Mouse (Mus musculus) CH12.LX (cell line): ENCODE data around the gene Tkt. TPM values are rescaled to one million over a fixed set of nuclear protein-coding genes. Genes with fewer than 3 reads are reported as not detected.

Source experiments
- DNase-seq: peaks from one replicate; pipeline ENCODE4 v3.0.0-alpha.2; 2013; ENCODE audit errors: extremely low read depth
- H3K27ac ChIP-seq: 2 replicates; pipeline ENCODE4 v1.5.1; 2012; ENCODE audit warnings: low read depth, mild to moderate bottlenecking, control low read depth, moderate library complexity; ENCODE audit not compliant: insufficient read depth
- H3K27me3 ChIP-seq: replicated peaks from 2 replicates; pipeline ENCODE3; 2012; ENCODE audit warnings: inconsistent platforms
- H3K36me3 ChIP-seq, 2 experiments: replicated peaks in 1 of 2; 2 replicates each; pipeline versions ENCODE3 to v1.6.1; 2012; ENCODE audit warnings: inconsistent platforms in 1 of 2, low read length in 1 of 2, mild to moderate bottlenecking in 1 of 2, mixed read lengths in 1 of 2, moderate library complexity in 1 of 2; ENCODE audit not compliant: control insufficient read depth in 1 of 2, insufficient read depth in 1 of 2
- H3K4me1 ChIP-seq, 2 experiments: 2 replicates each; pipeline ENCODE4 v1.6.1; 2012; ENCODE audit warnings: inconsistent platforms in 1 of 2, moderate library complexity in 1 of 2; ENCODE audit not compliant: insufficient read depth in 2 of 2, control insufficient read depth in 1 of 2
- H3K4me2 ChIP-seq: 2 replicates; pipeline ENCODE4 v1.6.1; 2012; ENCODE audit warnings: low read depth, mild to moderate bottlenecking, control low read depth; ENCODE audit not compliant: poor library complexity, insufficient read depth, severe bottlenecking
- H3K4me3 ChIP-seq, 3 experiments: fragments of 150-350 bp in 1 of 3; sonication (generic) in 1 of 3; replicated peaks in 1 of 3; 2 replicates each; pipeline versions ENCODE3 to v1.5.1; 2011 to 2012; ENCODE audit warnings: low read depth in 2 of 3, low read length in 2 of 3, mild to moderate bottlenecking in 2 of 3, moderate library complexity in 2 of 3, control low read depth in 1 of 3, improper control_type of control experiment in 1 of 3, inconsistent platforms in 1 of 3, mixed read lengths in 1 of 3; ENCODE audit not compliant: poor library complexity in 1 of 3
- H3K79me2 ChIP-seq: replicated peaks from 2 replicates; pipeline ENCODE4 v1.6.1; 2012; ENCODE audit warnings: mild to moderate bottlenecking, moderate library complexity; ENCODE audit not compliant: control insufficient read depth, poor library complexity, insufficient read depth, severe bottlenecking; ENCODE audit errors: extremely low read depth
- H3K9ac ChIP-seq: 2 replicates; pipeline ENCODE4 v1.6.1; 2012; ENCODE audit warnings: low read depth, mild to moderate bottlenecking, control low read depth, moderate library complexity; ENCODE audit not compliant: insufficient read depth
- H3K9me3 ChIP-seq: replicated peaks from 2 replicates; pipeline ENCODE3; 2012; ENCODE audit warnings: low read length, inconsistent platforms, mixed read lengths
- BHLHE40 ChIP-seq: IDR thresholded peaks from 2 replicates; pipeline ENCODE4 v1.6.1; 2011; ENCODE audit warnings: mild to moderate bottlenecking, low read depth, low read length, improper control_type of control experiment
- CTCF ChIP-seq, 2 experiments: IDR thresholded peaks in 1 of 2; conservative IDR thresholded peaks in 1 of 2; 2 replicates each; pipeline ENCODE4 v1.5.1; 2011 to 2012; ENCODE audit warnings: low read depth in 2 of 2, low read length in 2 of 2, improper control_type of control experiment in 1 of 2, inconsistent platforms in 1 of 2, mild to moderate bottlenecking in 1 of 2, moderate library complexity in 1 of 2
- E2F4 ChIP-seq: IDR thresholded peaks from 2 replicates; pipeline ENCODE4 v1.6.1; 2011; ENCODE audit warnings: low read depth, low read length, improper control_type of control experiment; ENCODE audit not compliant: insufficient replicate concordance
- HCFC1 ChIP-seq: IDR thresholded peaks from 2 replicates; pipeline ENCODE4 v1.6.1; 2012; ENCODE audit warnings: low read depth, mild to moderate bottlenecking, inconsistent platforms, low read length, improper control_type of control experiment
- IRF4 ChIP-seq: IDR thresholded peaks from 2 replicates; pipeline ENCODE4 v1.6.1; 2014; ENCODE audit warnings: low read depth, mild to moderate bottlenecking, inconsistent platforms, low read length, improper control_type of control experiment
- MAFK ChIP-seq: IDR thresholded peaks from 2 replicates; pipeline ENCODE4 v1.6.1; 2011; ENCODE audit warnings: low read length, improper control_type of control experiment; ENCODE audit not compliant: insufficient replicate concordance
- MAZ ChIP-seq: IDR thresholded peaks from 2 replicates; pipeline ENCODE4 v1.6.1; 2012; ENCODE audit warnings: low read depth, mild to moderate bottlenecking, inconsistent platforms, low read length, improper control_type of control experiment, moderate library complexity
- MEF2A ChIP-seq: IDR thresholded peaks from 2 replicates; pipeline ENCODE4 v1.6.1; 2014; ENCODE audit warnings: low read depth, mild to moderate bottlenecking, inconsistent platforms, low read length, improper control_type of control experiment, borderline replicate concordance
- MYC ChIP-seq: IDR thresholded peaks from 2 replicates; pipeline ENCODE4 v1.6.1; 2011; ENCODE audit warnings: low read depth, mild to moderate bottlenecking, improper control_type of control experiment, low read length
- NELFE ChIP-seq: IDR thresholded peaks from 2 replicates; pipeline ENCODE4 v1.6.1; 2011; ENCODE audit warnings: low read depth, low read length, improper control_type of control experiment
- PAX5 ChIP-seq: IDR thresholded peaks from 2 replicates; pipeline ENCODE4 v1.6.1; 2012; ENCODE audit warnings: low read length, inconsistent platforms, mixed read lengths
- POLR2A ChIP-seq: IDR thresholded peaks from 2 replicates; pipeline ENCODE4 v1.6.1; 2011; ENCODE audit warnings: low read depth, mild to moderate bottlenecking, improper control_type of control experiment, low read length
- RAD21 ChIP-seq: IDR thresholded peaks from 2 replicates; pipeline ENCODE4 v1.6.1; 2011; ENCODE audit warnings: low read depth, mild to moderate bottlenecking, low read length, improper control_type of control experiment, moderate library complexity
- TBP ChIP-seq: conservative IDR thresholded peaks from 2 replicates; pipeline ENCODE4 v1.6.1; 2011; ENCODE audit warnings: low read depth, low read length, improper control_type of control experiment
- TCF12 ChIP-seq: IDR thresholded peaks from 2 replicates; pipeline ENCODE4 v1.6.1; 2014; ENCODE audit warnings: low read depth, mild to moderate bottlenecking, inconsistent platforms, low read length, improper control_type of control experiment
- USF1 ChIP-seq: IDR thresholded peaks from 2 replicates; pipeline ENCODE4 v1.6.1; 2014; ENCODE audit warnings: low read depth, mild to moderate bottlenecking, inconsistent platforms, low read length, improper control_type of control experiment
- ZNF384 ChIP-seq: IDR thresholded peaks from 2 replicates; pipeline ENCODE4 v1.6.1; 2012; ENCODE audit warnings: low read depth, low read length, improper control_type of control experiment, inconsistent platforms
- dilution Hi-C: fragments of 300-500 bp; cut with MboI; formaldehyde crosslinking; loops from 2 replicates; pipeline ENCODE4 v1.14.3; 2020; ENCODE audit warnings: low sequenced_read_pairs; ENCODE audit not compliant: extremely low pct_unique_long_range_greater_than_20kb, extremely low pct_ligation_motif_present
- in situ Hi-C: fragments of 300-500 bp; cut with MboI; formaldehyde crosslinking; loops from 3 replicates; pipeline ENCODE4 v1.14.3; 2019; ENCODE audit warnings: low sequenced_read_pairs, low pct_ligation_motif_present, low pct_unique_long_range_greater_than_20kb, mixed read lengths
- polyA plus RNA-seq: library from polyadenylated mRNA; unstranded; fragments of >175 nt; gene quantifications from 2 replicates; pipeline ENCODE4 v1.2.1, GENCODE M21; 2012; ENCODE audit warnings: low read depth; ENCODE audit not compliant: insufficient read length
- total RNA-seq, 2 experiments: library from RNA; depleted of rRNA; stranded (reverse); fragments of 300-350 nt in 1 of 2; fragments of >200 nt in 1 of 2; gene quantifications; 2 replicates each; pipeline ENCODE4 v1.2.3; 2012 to 2014

Gene Tkt
- total and polyA plus RNA-seq, 3 experiments, result 450 to 837 (median 456) TPM

GRCm38 (mm10) chr14:30530726-30531269 lies 17.4 kb upstream of the Tkt start:
- Histone ChIP-seq H3K9me3 (no peaks in the 10 kb centered on the region), H3K79me2 (no peaks in the 10 kb centered on the region), H3K4me3 (no peak overlapping the region), H3K4me1 (peaks cover 9 to 10% of the 10 kb centered on the region in 2 experiments; a peak in 3 of 4 replicates), H3K4me2 (no peak overlapping the region), H3K27me3 (no peaks in the 10 kb centered on the region), H3K27ac (no peak overlapping the region), H3K36me3 (peaks cover 15 to 29% of the 10 kb centered on the region in 2 experiments), H3K9ac (no peak overlapping the region)
- dilution Hi-C loops, result no loop called here
- DNase-seq, result no peak
- TF ChIP-seq POLR2A (no peak), TCF12 (no peak), IRF4 (no peak)
- in situ Hi-C loops, result no loop called here

GRCm38 (mm10) chr14:30531431-30531830 lies 16.7 kb upstream of the Tkt start:
- Histone ChIP-seq H3K79me2 (no peaks in the 10 kb centered on the region), H3K27me3 (no peaks in the 10 kb centered on the region), H3K9me3 (no peaks in the 10 kb centered on the region), H3K4me1 (peaks cover 9 to 10% of the 10 kb centered on the region in 2 experiments; a peak in 3 of 4 replicates), H3K4me2 (no peak overlapping the region), H3K27ac (no peak overlapping the region), H3K36me3 (peaks cover 10 to 22% of the 10 kb centered on the region in 2 experiments), H3K4me3 (no peak overlapping the region), H3K9ac (no peak overlapping the region)
- in situ Hi-C loops, result no loop called here
- TF ChIP-seq TBP, result no peak
- TF ChIP-seq PAX5, result no peak
- TF ChIP-seq BHLHE40, result 0 out of 2 replicates have a peak, but pooled peaks have one; percentile 15
- no peak for DNase-seq
- dilution Hi-C loops, result no loop called here

GRCm38 (mm10) chr14:30531896-30532295 lies 16.3 kb upstream of the Tkt start:
- Histone ChIP-seq H3K4me3 (no peak overlapping the region), H3K27me3 (no peaks in the 10 kb centered on the region), H3K9me3 (no peaks in the 10 kb centered on the region), H3K79me2 (no peaks in the 10 kb centered on the region), H3K4me2 (no peak overlapping the region), H3K27ac (no peak overlapping the region), H3K9ac (no peak overlapping the region), H3K4me1 (peaks cover 9 to 10% of the 10 kb centered on the region in 2 experiments; a peak in 3 of 4 replicates), H3K36me3 (peaks cover 7 to 19% of the 10 kb centered on the region in 2 experiments)
- in situ Hi-C loops, result no loop called here
- TF ChIP-seq PAX5 (no peak), ZNF384 (no peak), MAFK (no peak), CTCF (conservative IDR thresholded peaks at IDR 0.05 in 1 of 2, IDR thresholded peaks at IDR 0.05 in 1 of 2; ENCODE audit: low read depth in 2 of 2, low read length in 2 of 2) (no peak), BHLHE40 (no peak), HCFC1 (no peak), MEF2A (no peak), RAD21 (no peak), MAZ (no peak), USF1 (no peak), E2F4 (no peak), NELFE (no peak), MYC (no peak)
- dilution Hi-C loops, result no loop called here
- no peak for DNase-seq
